Mouse (Mus musculus): Measurements from ENCODE around the gene Atxn2l. TPM values are rescaled to one million over a fixed set of nuclear protein-coding genes. Genes with fewer than 3 reads are reported as not detected.

Gene Atxn2l
- polyA plus RNA-seq, 1 experiment from 2014 or later = 22.1 TPM

GRCm38 (mm10) chr7:126456382-126457266 is 46.6 kb downstream of the Atxn2l start:
- ATAC-seq (no peak), DNase-seq (ENCODE audit: low spot score) (no peak)
- H3K4me3 ChIP-seq (ENCODE audit: low read depth, low read length) = no peak overlapping the region
- H3K9ac ChIP-seq (replicated peaks; ENCODE audit: low read depth) = no peak overlapping the region
- no peak overlapping the region for H3K4me2 ChIP-seq (replicated peaks; ENCODE audit: low read depth, low read length)
- no peaks in the 10 kb centered on the region for H3K4me1 ChIP-seq (ENCODE audit: insufficient read depth, low read depth, low read length)
- 85% methylated on average over 17 of the region's 17 CpGs for WGBS
- H3K27ac ChIP-seq (ENCODE audit: low read length) = no peak overlapping the region
- H3K9me3 ChIP-seq (ENCODE audit: low read length) = no peaks in the 10 kb centered on the region
- H3K27me3 ChIP-seq (replicated peaks; ENCODE audit: insufficient read depth, low read length) = no peaks in the 10 kb centered on the region
- TF ChIP-seq EP300 (IDR thresholded peaks at IDR 0.05) = no peak
- TF ChIP-seq CTCF (IDR thresholded peaks at IDR 0.05) = no peak
- H3K36me3 ChIP-seq (ENCODE audit: insufficient read depth, low read length) = no peaks in the 10 kb centered on the region

GRCm38 (mm10) chr7:126455242-126455641 is 48.0 kb downstream of the Atxn2l start:
- Histone ChIP-seq H3K4me2 (replicated peaks; ENCODE audit: low read depth, low read length) (no peak overlapping the region), H3K36me3 (ENCODE audit: insufficient read depth, low read length) (no peaks in the 10 kb centered on the region), H3K4me3 (ENCODE audit: low read depth, low read length) (no peak overlapping the region), H3K27ac (ENCODE audit: low read length) (no peak overlapping the region), H3K4me1 (ENCODE audit: insufficient read depth, low read depth, low read length) (no peaks in the 10 kb centered on the region), H3K27me3 (replicated peaks; ENCODE audit: insufficient read depth, low read length) (no peaks in the 10 kb centered on the region), H3K9ac (replicated peaks; ENCODE audit: low read depth) (no peak overlapping the region), H3K9me3 (ENCODE audit: low read length) (no peaks in the 10 kb centered on the region)
- DNase-seq (ENCODE audit: low spot score) (no peak), ATAC-seq (no peak)
- TF ChIP-seq CTCF (IDR thresholded peaks at IDR 0.05) (no peak), EP300 (IDR thresholded peaks at IDR 0.05) (no peak)
- WGBS = 70% methylated on average over 2 of the region's 2 CpGs

GRCm38 (mm10) chr7:126453861-126454260 is 49.4 kb downstream of the Atxn2l start:
- DNase-seq (ENCODE audit: low spot score) (no peak), ATAC-seq (no peak)
- no peaks in the 10 kb centered on the region for H3K9me3 ChIP-seq (ENCODE audit: low read length)
- no peak overlapping the region for H3K27ac ChIP-seq (ENCODE audit: low read length)
- no peaks in the 10 kb centered on the region for H3K27me3 ChIP-seq (replicated peaks; ENCODE audit: insufficient read depth, low read length)
- no peaks in the 10 kb centered on the region for H3K4me1 ChIP-seq (ENCODE audit: insufficient read depth, low read depth, low read length)
- H3K4me2 ChIP-seq (replicated peaks; ENCODE audit: low read depth, low read length) = no peak overlapping the region
- H3K36me3 ChIP-seq (ENCODE audit: insufficient read depth, low read length) = no peaks in the 10 kb centered on the region
- no peak for TF ChIP-seq CTCF (IDR thresholded peaks at IDR 0.05)
- no peak for TF ChIP-seq EP300 (IDR thresholded peaks at IDR 0.05)
- H3K9ac ChIP-seq (replicated peaks; ENCODE audit: low read depth) = no peak overlapping the region
- no peak overlapping the region for H3K4me3 ChIP-seq (ENCODE audit: low read depth, low read length)
- 43% methylated on average over 7 of the region's 7 CpGs for WGBS

GRCm38 (mm10) chr7:126452244-126452643 is 51.0 kb downstream of the Atxn2l start:
- DNase-seq (ENCODE audit: low spot score) (no peak), ATAC-seq (no peak)
- H3K27ac ChIP-seq (ENCODE audit: low read length) = no peak overlapping the region
- H3K4me3 ChIP-seq (ENCODE audit: low read depth, low read length) = no peak overlapping the region
- TF ChIP-seq EP300 (IDR thresholded peaks at IDR 0.05) = no peak
- no peak for TF ChIP-seq CTCF (IDR thresholded peaks at IDR 0.05)
- 86% methylated on average over 3 of the region's 3 CpGs for whole genome bisulfite sequencing
- no peaks in the 10 kb centered on the region for H3K9me3 ChIP-seq (ENCODE audit: low read length)
- H3K4me2 ChIP-seq (replicated peaks; ENCODE audit: low read depth, low read length) = no peak overlapping the region
- H3K27me3 ChIP-seq (replicated peaks; ENCODE audit: insufficient read depth, low read length) = no peaks in the 10 kb centered on the region
- H3K9ac ChIP-seq (replicated peaks; ENCODE audit: low read depth) = no peak overlapping the region
- H3K4me1 ChIP-seq (ENCODE audit: insufficient read depth, low read depth, low read length) = no peaks in the 10 kb centered on the region
- H3K36me3 ChIP-seq (ENCODE audit: insufficient read depth, low read length) = 0 out of 2 replicates have a peak, but pooled peaks cover 2% of the 10 kb centered on the region

GRCm38 (mm10) chr7:126450641-126451040 is 52.6 kb downstream of the Atxn2l start:
- H3K27me3 ChIP-seq (replicated peaks; ENCODE audit: insufficient read depth, low read length) = no peaks in the 10 kb centered on the region
- H3K9ac ChIP-seq (replicated peaks; ENCODE audit: low read depth) = no peak overlapping the region
- TF ChIP-seq EP300 (IDR thresholded peaks at IDR 0.05) = no peak
- 0 out of 2 replicates have a peak, but pooled peaks cover 5% of the 10 kb centered on the region for H3K36me3 ChIP-seq (ENCODE audit: insufficient read depth, low read length)
- no peaks in the 10 kb centered on the region for H3K9me3 ChIP-seq (ENCODE audit: low read length)
- 86% methylated on average over 6 of the region's 6 CpGs for WGBS
- ATAC-seq = no peak
- no peak overlapping the region for H3K4me2 ChIP-seq (replicated peaks; ENCODE audit: low read depth, low read length)
- H3K4me3 ChIP-seq (ENCODE audit: low read depth, low read length) = no peak overlapping the region
- no peaks in the 10 kb centered on the region for H3K4me1 ChIP-seq (ENCODE audit: insufficient read depth, low read depth, low read length)
- H3K27ac ChIP-seq (ENCODE audit: low read length) = no peak overlapping the region
- no peak for DNase-seq (ENCODE audit: low spot score)

GRCm38 (mm10) chr7:126449991-126450390 is 53.2 kb downstream of the Atxn2l start:
- ATAC-seq (no peak), DNase-seq (ENCODE audit: low spot score) (no peak)
- 0 out of 2 replicates have a peak, but pooled peaks cover 5% of the 10 kb centered on the region for H3K36me3 ChIP-seq (ENCODE audit: insufficient read depth, low read length)
- H3K4me3 ChIP-seq (ENCODE audit: low read depth, low read length) = no peak overlapping the region
- H3K27ac ChIP-seq (ENCODE audit: low read length) = no peak overlapping the region
- no peaks in the 10 kb centered on the region for H3K27me3 ChIP-seq (replicated peaks; ENCODE audit: insufficient read depth, low read length)
- H3K4me2 ChIP-seq (replicated peaks; ENCODE audit: low read depth, low read length) = no peak overlapping the region
- TF ChIP-seq EP300 (IDR thresholded peaks at IDR 0.05) (no peak), CTCF (IDR thresholded peaks at IDR 0.05) (no peak)
- 90% methylated on average over 18 of the region's 18 CpGs for WGBS
- H3K9ac ChIP-seq (replicated peaks; ENCODE audit: low read depth) = no peak overlapping the region
- H3K9me3 ChIP-seq (ENCODE audit: low read length) = no peaks in the 10 kb centered on the region
- no peaks in the 10 kb centered on the region for H3K4me1 ChIP-seq (ENCODE audit: insufficient read depth, low read depth, low read length)
